Mouse (Mus musculus) testis, adult 2 months (tissue): ENCODE measurements around the gene Olfr876. TPM values are rescaled to one million over a fixed set of nuclear protein-coding genes. Genes with fewer than 3 reads are reported as not detected.
"Not testable (repeated sequence)": the region's sequence is repeated elsewhere in the genome, so short reads cannot be mapped to it uniquely, and the experiment has no call there.

ENCODE experiments used
- H3K27ac ChIP-seq: fragments of 200-500 bp; 2 replicates; pipeline ENCODE4 v1.5.1; 2012; ENCODE audit warnings: low read depth, low read length; ENCODE audit not compliant: control insufficient read depth, insufficient read depth
- H3K27me3 ChIP-seq: fragments of 200-500 bp; 2 replicates; pipeline ENCODE4 v1.6.1; 2012; ENCODE audit warnings: mild to moderate bottlenecking, low read length, moderate library complexity; ENCODE audit not compliant: control insufficient read depth, insufficient read depth
- H3K36me3 ChIP-seq: fragments of 200-500 bp; 2 replicates; pipeline ENCODE4 v1.6.1; 2012; ENCODE audit warnings: mild to moderate bottlenecking, low read length; ENCODE audit not compliant: control insufficient read depth, insufficient read depth
- H3K4me1 ChIP-seq: fragments of 200-500 bp; 2 replicates; pipeline ENCODE4 v1.6.1; 2012; ENCODE audit warnings: low read length; ENCODE audit not compliant: control insufficient read depth, insufficient read depth
- H3K4me3 ChIP-seq: fragments of 200-500 bp; 2 replicates; pipeline ENCODE4 v1.5.1; 2012; ENCODE audit warnings: low read depth, mild to moderate bottlenecking, low read length, moderate library complexity, mixed read lengths; ENCODE audit not compliant: control insufficient read depth
- CTCF ChIP-seq: fragments of 200-500 bp; IDR thresholded peaks from 2 replicates; pipeline ENCODE4 v1.5.1; 2012; ENCODE audit warnings: low read depth, mild to moderate bottlenecking, inconsistent platforms, low read length, moderate library complexity; ENCODE audit not compliant: control insufficient read depth, insufficient read depth, insufficient replicate concordance
- POLR2A ChIP-seq: fragments of 200-500 bp; IDR thresholded peaks from 2 replicates; pipeline ENCODE4 v1.6.1; 2012; ENCODE audit warnings: low read depth, mild to moderate bottlenecking, inconsistent platforms, low read length, moderate library complexity; ENCODE audit not compliant: control insufficient read depth
- polyA plus RNA-seq: library from polyadenylated mRNA; depleted of rRNA; stranded (reverse); fragments of >200 nt; gene quantifications from 2 replicates; pipeline ENCODE4 v1.2.3, GENCODE M21; 2012; rRNA removed

Olfr876 gene
- not detected in 2 replicates for polyA plus RNA-seq

DNA sequence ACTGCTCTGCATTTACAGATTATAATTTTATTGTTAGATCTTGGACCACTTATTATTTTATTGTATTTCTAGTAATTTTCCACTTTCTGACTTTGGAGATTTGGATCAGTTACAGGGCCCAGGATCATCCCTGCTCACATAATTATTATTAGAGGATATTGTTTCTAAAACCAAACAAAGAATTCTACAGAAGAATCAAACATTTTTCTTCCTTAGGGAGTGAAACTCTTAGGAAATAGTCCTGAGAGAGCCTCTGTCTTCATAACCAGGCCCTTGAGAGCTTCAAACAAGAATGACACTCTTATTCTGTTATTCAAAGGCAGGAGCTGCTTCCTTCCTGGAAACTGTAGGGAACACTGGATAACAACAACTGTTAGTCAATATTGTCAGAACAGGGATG lies at the start of gene Olfr876:
Gene Olfr876 (plus strand): TSS at position 301 of the 400 bp plus-strand sequence.
- no peak for TF ChIP-seq CTCF
- TF ChIP-seq POLR2A: no peak
- Histone ChIP-seq H3K27me3 (no peaks in the 10 kb centered on the region), H3K27ac (no peak within 1 kb of the TSS), H3K36me3 (no peaks in the 10 kb centered on the region), H3K4me3 (no peak within 1 kb of the TSS), H3K4me1 (no peaks in the 10 kb centered on the region)

DNA sequence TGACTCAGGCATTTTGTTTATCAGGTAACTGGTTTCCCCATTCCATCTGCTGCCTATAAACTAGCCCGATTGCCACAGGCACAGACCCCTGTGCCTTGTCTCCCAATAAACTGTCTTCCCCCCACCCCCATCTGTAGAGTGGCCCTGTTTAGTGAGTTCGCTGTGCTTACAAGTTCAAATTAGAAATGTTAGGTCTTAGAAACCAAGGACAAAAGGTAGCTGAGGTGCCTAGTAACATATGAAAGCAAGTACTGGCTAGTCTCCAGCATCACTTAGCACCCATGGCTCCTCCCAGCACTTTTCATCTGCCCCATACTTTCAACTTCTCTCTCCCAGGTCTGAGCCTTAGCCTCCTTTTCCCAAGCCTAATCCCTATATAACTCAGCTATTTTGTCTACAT lies 41.1 kb upstream of the Olfr876 start:
- Histone ChIP-seq H3K27ac (no peak overlapping the region), H3K27me3 (no peaks in the 10 kb centered on the region), H3K4me1 (no peaks in the 10 kb centered on the region), H3K4me3 (no peak overlapping the region), H3K36me3 (no peaks in the 10 kb centered on the region)
- TF ChIP-seq POLR2A: no peak
- no peak for TF ChIP-seq CTCF

DNA sequence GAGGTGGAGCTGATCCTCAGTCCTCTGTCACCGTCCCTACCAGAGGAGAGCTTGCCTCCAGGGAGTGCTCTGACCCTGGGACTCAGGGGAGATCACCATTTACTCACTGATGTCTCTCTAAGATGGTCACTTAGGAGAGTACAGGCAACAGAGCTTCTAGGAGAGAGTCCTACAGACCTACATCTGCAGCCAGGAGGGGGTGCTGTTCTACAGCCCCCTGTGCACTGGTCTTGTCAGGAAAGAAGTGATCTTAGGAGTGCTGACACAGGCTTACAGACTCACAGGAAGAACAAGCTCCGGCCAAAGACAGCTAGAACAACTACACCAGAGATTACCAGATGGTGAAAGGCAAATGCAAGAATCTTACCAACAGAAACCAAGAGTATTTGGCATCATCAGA lies 40.3 kb upstream of the Olfr876 start:
- H3K27me3 ChIP-seq: no peaks in the 10 kb centered on the region
- no peak overlapping the region for H3K27ac ChIP-seq
- no peak overlapping the region for H3K4me3 ChIP-seq
- TF ChIP-seq POLR2A: no peak
- no peak for TF ChIP-seq CTCF
- H3K4me1 ChIP-seq: no peaks in the 10 kb centered on the region
- no peaks in the 10 kb centered on the region for H3K36me3 ChIP-seq

DNA sequence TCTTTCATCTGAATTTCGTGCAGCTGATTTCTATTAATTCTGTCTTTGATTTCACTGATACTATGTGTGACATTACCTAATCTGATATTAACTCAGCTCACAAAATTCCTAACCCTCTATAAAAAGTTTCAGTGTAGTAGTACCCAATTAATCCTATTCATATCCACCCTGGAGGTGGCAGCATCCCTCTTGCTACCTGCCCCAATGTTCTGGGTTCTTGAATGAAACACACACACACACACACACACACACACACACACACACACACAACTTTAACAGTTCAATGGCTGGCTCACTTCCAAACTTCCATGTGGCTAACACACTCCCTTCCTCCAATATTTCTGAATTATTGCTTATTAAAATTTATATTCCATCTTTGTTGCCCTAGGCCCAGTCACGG lies 32.2 kb upstream of the Olfr876 start:
- Histone ChIP-seq H3K27me3 (no peaks in the 10 kb centered on the region), H3K27ac (no peak overlapping the region), H3K36me3 (no peaks in the 10 kb centered on the region), H3K4me3 (no peak overlapping the region), H3K4me1 (no peaks in the 10 kb centered on the region)
- no peak for TF ChIP-seq CTCF
- TF ChIP-seq POLR2A: no peak

DNA sequence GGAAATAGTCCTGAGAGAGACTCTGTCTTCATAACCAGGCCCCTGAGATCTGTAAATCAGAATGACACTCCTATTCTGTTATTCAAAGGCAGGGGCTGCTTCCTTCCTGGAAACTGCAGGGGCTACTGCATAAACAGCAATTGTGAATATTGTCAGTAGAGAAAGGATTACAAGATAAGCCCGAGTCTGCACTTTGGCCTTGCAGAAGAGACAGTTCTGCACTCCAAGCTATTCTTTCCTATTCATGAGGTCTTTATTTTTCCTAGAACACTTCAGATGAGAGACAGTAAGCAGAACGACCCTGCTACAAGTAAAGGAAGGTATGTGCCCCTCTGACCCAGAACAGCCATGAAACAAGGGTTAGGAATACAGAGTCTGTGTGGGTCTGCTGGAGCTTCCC lies 31.1 kb upstream of the Olfr876 start, which contains the start of gene Olfr875:
Gene Olfr875 (plus strand): TSS at position 99 of the 400 bp plus-strand sequence.
- Histone ChIP-seq H3K4me3 (no peak within 1 kb of the TSS), H3K27ac (no peak within 1 kb of the TSS), H3K36me3 (no peaks in the 10 kb centered on the region), H3K4me1 (no peaks in the 10 kb centered on the region), H3K27me3 (no peaks in the 10 kb centered on the region)
- TF ChIP-seq POLR2A (no peak), CTCF (no peak)

GRCm38 (mm10) chr9:37782766-37783260 lies 20.0 kb upstream of the Olfr876 start:
- Histone ChIP-seq H3K36me3 (no peaks in the 10 kb centered on the region), H3K4me3 (no peak overlapping the region), H3K27me3 (no peaks in the 10 kb centered on the region), H3K27ac (no peak overlapping the region), H3K4me1 (no peaks in the 10 kb centered on the region)
- TF ChIP-seq CTCF: no peak
- TF ChIP-seq POLR2A: no peak

DNA sequence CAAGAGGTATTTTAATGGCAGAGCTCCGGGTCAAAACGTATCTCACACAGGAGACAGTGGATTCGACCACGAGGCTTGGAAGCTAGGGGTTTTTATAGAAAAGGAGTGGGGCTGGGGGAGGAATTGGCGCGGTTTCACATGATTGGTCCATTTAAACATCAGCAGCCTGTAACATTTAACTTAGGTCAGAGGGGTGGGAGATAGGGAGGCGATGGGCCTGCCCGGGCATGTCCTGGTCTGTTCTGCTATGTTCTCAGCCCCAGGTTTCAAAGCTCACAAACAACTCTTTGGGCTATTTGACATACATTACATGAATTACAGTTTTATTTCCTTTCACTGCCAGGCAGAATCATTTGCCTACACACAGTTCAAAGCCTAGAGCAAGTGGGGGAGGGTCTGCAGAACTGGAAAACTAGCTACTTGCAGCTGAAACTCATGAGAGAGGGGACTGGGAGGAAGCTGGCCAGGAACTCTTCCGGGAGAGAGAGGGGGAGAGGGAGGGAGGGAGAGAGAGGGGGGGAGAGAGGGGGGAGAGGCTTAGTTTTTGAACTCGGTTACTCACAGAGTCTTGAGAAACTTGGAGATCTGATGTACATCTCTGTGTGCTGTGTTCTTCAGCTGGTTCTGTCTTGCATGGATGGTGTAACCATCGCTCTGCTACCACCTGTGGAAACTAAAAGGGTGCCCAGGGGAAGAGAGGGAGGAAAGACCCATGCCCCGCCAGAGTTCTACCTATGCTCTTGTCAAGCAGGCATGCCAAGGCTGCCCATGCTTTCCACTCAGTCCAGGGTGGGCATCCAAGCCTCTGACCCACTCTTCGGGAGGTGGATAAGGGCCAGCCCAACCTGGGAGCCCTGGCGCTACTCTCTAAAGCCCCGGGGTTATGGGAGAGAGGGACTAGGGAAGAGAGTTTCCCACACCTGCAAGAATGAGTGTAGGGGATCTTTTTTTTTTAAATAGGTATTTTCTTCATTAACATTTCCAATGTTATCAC lies 19.1 kb upstream of the Olfr876 start:
- H3K27ac ChIP-seq, H3K27me3 ChIP-seq, H3K4me3 ChIP-seq, H3K36me3 ChIP-seq, H3K4me1 ChIP-seq: not testable (repeated sequence)

DNA sequence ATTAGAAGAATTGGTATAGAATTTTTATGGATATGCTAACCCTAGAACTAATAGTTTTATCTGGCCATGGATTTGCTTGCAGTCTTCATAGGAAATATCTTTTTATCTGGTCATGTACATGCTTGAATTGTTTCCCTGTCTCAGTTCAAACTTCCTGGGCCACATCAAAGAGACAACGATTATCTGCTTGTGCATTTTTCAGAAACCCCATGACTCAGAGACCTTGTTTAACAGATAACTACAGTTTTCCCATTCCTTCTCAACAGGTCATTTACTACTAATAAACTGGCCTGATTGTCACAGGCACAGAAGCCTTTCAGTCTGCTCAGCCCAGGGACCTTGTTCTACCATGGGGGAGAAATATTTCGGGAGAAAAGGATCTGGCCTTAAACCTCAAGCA lies 16.4 kb upstream of the Olfr876 start:
- TF ChIP-seq CTCF (no peak), POLR2A (no peak)
- no peak overlapping the region for H3K27ac ChIP-seq
- H3K4me3 ChIP-seq: no peak overlapping the region
- no peaks in the 10 kb centered on the region for H3K4me1 ChIP-seq
- H3K27me3 ChIP-seq: no peaks in the 10 kb centered on the region
- H3K36me3 ChIP-seq: no peaks in the 10 kb centered on the region
